ENCODE assay signal across 8 mouse cellular contexts in genomic region chr19:4163543-4163887, GRCm38 (mm10). TPM values are rescaled to one million over a fixed set of nuclear protein-coding genes. Genes with fewer than 3 reads are reported as not detected.
A peak's percentile ranks its signal among the peaks of the same experiment; 100 is the strongest.
DNase-seq lines count a peak whose midpoint lies in the region; ATAC-seq and TF ChIP-seq lines count a peak whose summit lies in the region.

No protein-coding gene starts in this region.

- peak overlapping the region; percentile 84 for H3K9ac ChIP-seq in heart, embryonic 16.5 days (ENCODE audit: low read length)
- H3K9ac ChIP-seq in MEL (ENCODE audit: control insufficient read depth, low read depth, low read length, poor library complexity, severe bottlenecking) = peak overlapping the region; percentile 62
- peak overlapping the region; percentile 61 for H3K9ac ChIP-seq in hindbrain, embryonic 12.5 days
- H3K9ac ChIP-seq in midbrain, embryonic 11.5 days (ENCODE audit: low read length) = peak overlapping the region; percentile 72

- ATAC-seq in heart, embryonic 16.5 days (replicated peaks; ENCODE audit: extremely low read depth, insufficient read depth, low FRiP score) = no peak
- peak; percentile 28 for ATAC-seq in hindbrain, embryonic 12.5 days (ENCODE audit: low FRiP score)
- ATAC-seq in midbrain, embryonic 11.5 days (ENCODE audit: low FRiP score) = peak; percentile 43; the same call in 1 of the 2 replicates

- peaks cover 24% of the 10 kb centered on the region for H3K4me1 ChIP-seq in heart, embryonic 16.5 days (ENCODE audit: control insufficient read depth, insufficient read depth, low read length)
- H3K4me1 ChIP-seq in MEL (ENCODE audit: control insufficient read depth in 1 of 2, insufficient read depth in 2 of 2, low read length in 2 of 2) = peaks cover 2 to 20% of the 10 kb centered on the region in 2 experiments
- H3K4me1 ChIP-seq in hindbrain, embryonic 12.5 days = peaks cover 10% of the 10 kb centered on the region
- peaks cover 12% of the 10 kb centered on the region for H3K4me1 ChIP-seq in midbrain, embryonic 11.5 days (ENCODE audit: control insufficient read depth, insufficient read depth, low read length)

- 29% methylated on average over 4 of the region's 4 CpGs for WGBS in heart, embryonic 16.5 days
- 37% methylated on average over 4 of the region's 4 CpGs for WGBS in hindbrain, embryonic 12.5 days
- 34% methylated on average over 4 of the region's 4 CpGs for WGBS in midbrain, embryonic 11.5 days

- H3K36me3 ChIP-seq in heart, embryonic 16.5 days (ENCODE audit: control insufficient read depth, insufficient read depth) = peaks cover 18% of the 10 kb centered on the region
- H3K36me3 ChIP-seq in MEL (ENCODE audit: control insufficient read depth in 1 of 2, insufficient read depth in 2 of 2, low read length in 2 of 2) = peaks cover 0 to 10% of the 10 kb centered on the region in 2 experiments; a peak in 3 of 4 replicates
- H3K36me3 ChIP-seq in hindbrain, embryonic 12.5 days = peaks cover 29% of the 10 kb centered on the region
- H3K36me3 ChIP-seq in midbrain, embryonic 11.5 days (ENCODE audit: control insufficient read depth, insufficient read depth, low read length) = peaks cover 10% of the 10 kb centered on the region; the same call in 1 of the 2 replicates

- no peak for TF ChIP-seq CTCF in MEL (IDR thresholded peaks at IDR 0.05 in 2 of 3, conservative IDR thresholded peaks at IDR 0.05 in 1 of 3; ENCODE audit: control insufficient read depth in 1 of 3, insufficient read depth in 1 of 3, low read depth in 2 of 3, low read length in 3 of 3, poor library complexity in 1 of 3, severe bottlenecking in 1 of 3)

- H3K4me2 ChIP-seq in heart, embryonic 16.5 days (ENCODE audit: low read depth, low read length) = peak overlapping the region; percentile 98
- H3K4me2 ChIP-seq in hindbrain, embryonic 12.5 days (replicated peaks) = peak overlapping the region; percentile 85
- peak overlapping the region; percentile 57 for H3K4me2 ChIP-seq in midbrain, embryonic 11.5 days

- no peak; a peak in 1 of 4 replicates for TF ChIP-seq POLR2A in MEL (IDR thresholded peaks at IDR 0.05; ENCODE audit: control insufficient read depth in 1 of 2, insufficient read depth in 1 of 2, low read depth in 1 of 2, low read length in 2 of 2, poor library complexity in 1 of 2)

- TF ChIP-seq EP300 in MEL (IDR thresholded peaks at IDR 0.05; ENCODE audit: low read depth in 1 of 2, low read length in 2 of 2) = no peak

- no peak for TF ChIP-seq RAD21 in MEL (IDR thresholded peaks at IDR 0.05; ENCODE audit: low read depth, low read length)

- DNase-seq in heart, adult 9 months (ENCODE audit: low spot score in 2 of 2) = no peak
- DNase-seq in MEL (ENCODE audit: low read depth, low spot score) = no peak
- DNase-seq in midbrain, embryonic 11.5 days (ENCODE audit: low spot score, missing footprints) = no peak
- no peak for DNase-seq in cerebellum, postnatal 36 days
- no peak for DNase-seq in cerebellum, postnatal 4 days (ENCODE audit: low spot score in 2 of 2)
- DNase-seq in gastrocnemius, postnatal 36 days = no peak

- intact Hi-C loops in gastrocnemius, postnatal 36 days (cut with DNase I) = no loop called here

- no peaks in the 10 kb centered on the region for H3K9me3 ChIP-seq in heart, embryonic 16.5 days (replicated peaks; ENCODE audit: control insufficient read depth, low read length)
- no peaks in the 10 kb centered on the region for H3K9me3 ChIP-seq in MEL (replicated peaks; ENCODE audit: insufficient read depth, low read length)
- no peaks in the 10 kb centered on the region for H3K9me3 ChIP-seq in hindbrain, embryonic 12.5 days (replicated peaks)
- no peaks in the 10 kb centered on the region for H3K9me3 ChIP-seq in midbrain, embryonic 11.5 days (ENCODE audit: control insufficient read depth, low read length)

- no peaks in the 10 kb centered on the region for H3K27me3 ChIP-seq in heart, embryonic 16.5 days (ENCODE audit: control insufficient read depth, insufficient read depth, low read length)
- no peaks in the 10 kb centered on the region for H3K27me3 ChIP-seq in MEL (ENCODE audit: control insufficient read depth in 1 of 2, insufficient read depth in 2 of 2, low read length in 2 of 2)
- H3K27me3 ChIP-seq in hindbrain, embryonic 12.5 days = no peaks in the 10 kb centered on the region
- no peaks in the 10 kb centered on the region for H3K27me3 ChIP-seq in midbrain, embryonic 11.5 days (ENCODE audit: control insufficient read depth, insufficient read depth, low read length)

- H3K27ac ChIP-seq in heart, embryonic 16.5 days (ENCODE audit: low read length) = peak overlapping the region; percentile 44
- H3K27ac ChIP-seq in MEL (ENCODE audit: control insufficient read depth, low read depth, low read length) = peak overlapping the region; percentile 50
- H3K27ac ChIP-seq in hindbrain, embryonic 12.5 days = peak overlapping the region; percentile 79
- peak overlapping the region; percentile 52 for H3K27ac ChIP-seq in midbrain, embryonic 11.5 days (ENCODE audit: low read depth, low read length)

- H3K79me2 ChIP-seq in MEL (ENCODE audit: control insufficient read depth, insufficient read depth, low read length, poor library complexity) = peaks cover 4% of the 10 kb centered on the region

- H3K4me3 ChIP-seq in heart, embryonic 16.5 days (ENCODE audit: low read length) = peak overlapping the region; percentile 75
- peak overlapping the region; percentile 67 to 87 for H3K4me3 ChIP-seq in MEL (ENCODE audit: control insufficient read depth in 1 of 2, insufficient read depth in 1 of 2, low read depth in 2 of 2, low read length in 2 of 2)
- peak overlapping the region; percentile 59 for H3K4me3 ChIP-seq in hindbrain, embryonic 12.5 days
- peak overlapping the region; percentile 51 for H3K4me3 ChIP-seq in midbrain, embryonic 11.5 days (ENCODE audit: low read depth, low read length)

TF ChIP-seq in MEL, 35 proteins besides CTCF, POLR2A, EP300 and RAD21:
- TF ChIP-seq ETS1 (IDR thresholded peaks at IDR 0.05; ENCODE audit: low read depth, low read length) (0 out of 2 replicates have a peak, but pooled peaks have one; percentile 3), MAZ (IDR thresholded peaks at IDR 0.05; ENCODE audit: low read depth, low read length) (no peak)
TF ChIP-seq in MEL: peak in this region for 1.

RNA-seq across cellular contexts. Expression of gene Rps6kb2, which starts 0.4 kb away (rescaled TPM):
- 47.4 and 48.7 TPM in 2 replicates for polyA plus RNA-seq in heart, embryonic 16.5 days (2015; fragmentation: Nextera tagmentation; extraction: Ambion mirVana)
- total RNA-seq in MEL (2012; rRNA removed) = 7.4 and 8.7 TPM in 2 replicates
- 10 to 100 TPM in 1 of 2 experiments, not detected in 1; 19.8 TPM for polyA plus RNA-seq in MEL (2012; ENCODE audit: insufficient read depth in 1 of 2, insufficient read length in 2 of 2, low read depth in 1 of 2, low replicate concordance in 2 of 2, missing spikeins in 1 of 2)
- polyA plus RNA-seq in hindbrain, embryonic 12.5 days (2016; fragmentation: Nextera tagmentation; extraction: Ambion mirVana) = 64.8 and 68.2 TPM in 2 replicates
- 35.4 and 46.8 TPM in 2 replicates for polyA plus RNA-seq in midbrain, embryonic 11.5 days (2014; fragmentation: Nextera tagmentation; extraction: Ambion mirVana)
- 10 to 100 TPM; 25.2 to 26.8 TPM for total RNA-seq in gastrocnemius, postnatal 36 days (2021)

RNA-seq across cellular contexts. Expression of gene Ptprcap, which starts 10.1 kb away (rescaled TPM):
- 25.3 and 71.1 TPM in 2 replicates for polyA plus RNA-seq in heart, embryonic 16.5 days (2015; fragmentation: Nextera tagmentation; extraction: Ambion mirVana)
- total RNA-seq in MEL (2012; rRNA removed) = 75.7 and 80.3 TPM in 2 replicates
- 10 to 100 TPM in 1 of 2 experiments, not detected in 1; 67.9 TPM for polyA plus RNA-seq in MEL (2012; ENCODE audit: insufficient read depth in 1 of 2, insufficient read length in 2 of 2, low read depth in 1 of 2, low replicate concordance in 2 of 2, missing spikeins in 1 of 2)
- 1.0 and 1.2 TPM in 2 replicates for polyA plus RNA-seq in hindbrain, embryonic 12.5 days (2016; fragmentation: Nextera tagmentation; extraction: Ambion mirVana)
- 0.75 and 1.7 TPM in 2 replicates for polyA plus RNA-seq in midbrain, embryonic 11.5 days (2014; fragmentation: Nextera tagmentation; extraction: Ambion mirVana)
- 1 to 10 TPM in 1 of 2 experiments, under 1 TPM in 1; 0.86 to 1.8 TPM for total RNA-seq in gastrocnemius, postnatal 36 days (2021)

RNA-seq across cellular contexts. Expression of gene Carns1, which starts 11.8 kb away (rescaled TPM):
- polyA plus RNA-seq in heart, embryonic 16.5 days (2015; fragmentation: Nextera tagmentation; extraction: Ambion mirVana) = 15.9 and 17.5 TPM in 2 replicates
- 0.39 and 0.81 TPM in 2 replicates for total RNA-seq in MEL (2012; rRNA removed)
- under 1 TPM in 1 of 2 experiments, not detected in 1; 0.63 TPM for polyA plus RNA-seq in MEL (2012; ENCODE audit: insufficient read depth in 1 of 2, insufficient read length in 2 of 2, low read depth in 1 of 2, low replicate concordance in 2 of 2, missing spikeins in 1 of 2)
- 4.7 and 5.0 TPM in 2 replicates for polyA plus RNA-seq in hindbrain, embryonic 12.5 days (2016; fragmentation: Nextera tagmentation; extraction: Ambion mirVana)
- polyA plus RNA-seq in midbrain, embryonic 11.5 days (2014; fragmentation: Nextera tagmentation; extraction: Ambion mirVana) = 2.5 and 2.9 TPM in 2 replicates
- total RNA-seq in gastrocnemius, postnatal 36 days (2021) = 10 to 100 TPM; 26.0 to 26.2 TPM

RNA-seq across cellular contexts. Expression of gene Coro1b, which starts 15.1 kb away (rescaled TPM):
- 133 and 134 TPM in 2 replicates for polyA plus RNA-seq in heart, embryonic 16.5 days (2015; fragmentation: Nextera tagmentation; extraction: Ambion mirVana)
- total RNA-seq in MEL (2012; rRNA removed) = 54.1 and 55.5 TPM in 2 replicates
- polyA plus RNA-seq in MEL (2012; ENCODE audit: insufficient read depth in 1 of 2, insufficient read length in 2 of 2, low read depth in 1 of 2, low replicate concordance in 2 of 2, missing spikeins in 1 of 2) = 100 to 1,000 TPM in 1 of 2 experiments, not detected in 1; 111 TPM
- polyA plus RNA-seq in hindbrain, embryonic 12.5 days (2016; fragmentation: Nextera tagmentation; extraction: Ambion mirVana) = 128 and 131 TPM in 2 replicates
- 105 and 127 TPM in 2 replicates for polyA plus RNA-seq in midbrain, embryonic 11.5 days (2014; fragmentation: Nextera tagmentation; extraction: Ambion mirVana)
- total RNA-seq in gastrocnemius, postnatal 36 days (2021) = 10 to 100 TPM; 13.9 to 15.3 TPM

RNA-seq across cellular contexts. Expression of gene Cabp4, which starts 19.7 kb away (rescaled TPM):
- 0.11 TPM in 1 of 2 replicates, not detected in the other for polyA plus RNA-seq in heart, embryonic 16.5 days (2015; fragmentation: Nextera tagmentation; extraction: Ambion mirVana)
- 0.08 and 0.13 TPM in 2 replicates for total RNA-seq in MEL (2012; rRNA removed)
- under 1 TPM in 1 of 2 experiments, not detected in 1; 0.24 TPM for polyA plus RNA-seq in MEL (2012; ENCODE audit: insufficient read depth in 1 of 2, insufficient read length in 2 of 2, low read depth in 1 of 2, low replicate concordance in 2 of 2, missing spikeins in 1 of 2)
- polyA plus RNA-seq in hindbrain, embryonic 12.5 days (2016; fragmentation: Nextera tagmentation; extraction: Ambion mirVana) = 0.16 and 0.39 TPM in 2 replicates
- 0.11 TPM in 1 of 2 replicates, not detected in the other for polyA plus RNA-seq in midbrain, embryonic 11.5 days (2014; fragmentation: Nextera tagmentation; extraction: Ambion mirVana)
- total RNA-seq in gastrocnemius, postnatal 36 days (2021) = not detected
